Mouse (Mus musculus): Measurements from ENCODE around the gene Ttn. TPM values are rescaled to one million over a fixed set of nuclear protein-coding genes. Genes with fewer than 3 reads are reported as not detected.

Ttn gene
- total and polyA plus RNA-seq, 3 experiments: under 0.01 to 0.03 TPM; not detected in 1

DNA sequence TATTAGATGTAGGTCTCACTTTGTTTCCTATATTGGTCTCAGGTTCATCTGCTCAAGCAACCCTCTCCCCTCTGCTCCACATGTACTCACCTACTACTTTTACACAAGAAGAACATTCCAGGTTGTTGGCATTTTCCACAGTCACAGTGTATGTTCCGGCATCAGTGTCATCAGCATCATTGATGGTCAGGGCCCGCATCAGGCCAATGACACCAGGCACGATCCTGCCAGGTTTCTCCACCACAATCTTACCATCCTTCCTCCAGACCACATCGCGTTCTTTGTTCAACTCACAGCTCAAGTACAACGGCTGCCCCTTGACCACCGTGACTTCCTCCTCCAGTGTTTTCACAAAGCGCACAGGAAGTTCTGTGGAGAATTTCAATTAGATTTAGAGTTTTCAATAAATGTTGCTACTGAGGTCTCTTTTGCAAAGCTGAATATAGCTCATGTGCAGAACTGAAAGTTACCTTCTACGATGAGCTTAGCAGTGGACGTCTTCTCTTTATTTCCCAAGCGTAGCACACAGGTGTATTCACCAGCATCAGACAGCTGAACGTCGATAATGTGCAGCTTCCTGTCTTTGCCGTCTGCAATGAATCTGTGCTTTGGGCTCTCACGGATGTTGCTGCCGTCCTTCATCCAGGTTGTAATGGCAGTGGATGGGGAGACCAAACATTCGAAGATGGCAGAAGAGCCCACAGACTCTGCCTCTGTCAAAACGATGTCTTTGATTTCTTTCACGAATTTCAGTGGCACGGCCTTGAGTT, 168.1 kb downstream of the Ttn start:
- Histone ChIP-seq H3K27ac (ENCODE audit: control insufficient read depth, low read depth, low read length) (no peak overlapping the region), H3K79me2 (ENCODE audit: control insufficient read depth, insufficient read depth, low read length, poor library complexity) (no peaks in the 10 kb centered on the region), H3K9ac (ENCODE audit: control insufficient read depth, low read depth, low read length, poor library complexity, severe bottlenecking) (no peak overlapping the region), H3K27me3 (ENCODE audit: control insufficient read depth in 1 of 2, insufficient read depth in 2 of 2, low read length in 2 of 2) (no peaks in the 10 kb centered on the region), H3K4me1 (ENCODE audit: control insufficient read depth in 1 of 2, insufficient read depth in 2 of 2, low read length in 2 of 2) (no peaks in the 10 kb centered on the region), H3K9me3 (replicated peaks; ENCODE audit: insufficient read depth, low read length) (no peaks in the 10 kb centered on the region), H3K36me3 (ENCODE audit: control insufficient read depth in 1 of 2, insufficient read depth in 2 of 2, low read length in 2 of 2) (no peaks in the 10 kb centered on the region), H3K4me3 (ENCODE audit: control insufficient read depth in 1 of 2, insufficient read depth in 1 of 2, low read depth in 2 of 2, low read length in 2 of 2) (no peak overlapping the region)
- TF ChIP-seq ZNF384 (IDR thresholded peaks at IDR 0.05; ENCODE audit: low read depth, low read length): no peak
- TF ChIP-seq SIN3A (IDR thresholded peaks at IDR 0.05; ENCODE audit: low read length): no peak
- TF ChIP-seq TBP (IDR thresholded peaks at IDR 0.05; ENCODE audit: low read depth, low read length): no peak
- no peak for TF ChIP-seq RAD21 (IDR thresholded peaks at IDR 0.05; ENCODE audit: low read depth, low read length)
- TF ChIP-seq CTCF (IDR thresholded peaks at IDR 0.05 in 2 of 3, conservative IDR thresholded peaks at IDR 0.05 in 1 of 3; ENCODE audit: control insufficient read depth in 1 of 3, insufficient read depth in 1 of 3, low read depth in 2 of 3, low read length in 3 of 3, poor library complexity in 1 of 3, severe bottlenecking in 1 of 3): no peak
- DNase-seq (ENCODE audit: low read depth, low spot score): no peak

DNA sequence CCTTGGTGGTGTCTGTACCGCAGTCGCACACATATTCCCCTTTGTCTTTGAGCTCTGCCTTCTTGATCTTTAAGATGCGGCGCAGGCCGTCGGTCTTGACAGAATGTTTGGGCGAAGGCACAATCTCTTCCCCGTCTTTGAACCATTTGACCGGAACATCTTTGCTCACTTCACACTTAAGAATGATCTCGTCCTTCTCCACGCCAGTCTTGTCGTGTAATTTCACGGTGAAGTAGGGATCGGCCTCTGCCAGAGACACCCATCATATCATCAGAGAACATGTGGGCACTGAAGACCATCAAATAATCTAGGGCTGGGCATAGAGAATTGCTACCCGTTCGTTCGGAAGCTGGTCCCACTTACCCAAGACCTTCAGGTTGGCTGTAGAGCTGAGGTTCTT, 171.2 kb downstream of the Ttn start:
- TF ChIP-seq NRF1 (IDR thresholded peaks at IDR 0.05; ENCODE audit: insufficient read depth, low read depth, low read length, poor library complexity, severe bottlenecking) (no peak), GATA1 (IDR thresholded peaks at IDR 0.05; ENCODE audit: low read depth, low read length) (no peak), USF2 (IDR thresholded peaks at IDR 0.05; ENCODE audit: borderline replicate concordance in 1 of 2, insufficient read depth in 1 of 2, low read depth in 1 of 2, low read length in 2 of 2) (no peak), MAZ (IDR thresholded peaks at IDR 0.05; ENCODE audit: low read depth, low read length) (no peak), POLR2A (IDR thresholded peaks at IDR 0.05; ENCODE audit: control insufficient read depth in 1 of 2, insufficient read depth in 1 of 2, low read depth in 1 of 2, low read length in 2 of 2, poor library complexity in 1 of 2) (no peak), MEF2A (IDR thresholded peaks at IDR 0.05; ENCODE audit: extremely low read depth, insufficient replicate concordance, low read depth, low read length, poor library complexity, severe bottlenecking) (no peak)
- no peaks in the 10 kb centered on the region for H3K36me3 ChIP-seq (ENCODE audit: control insufficient read depth in 1 of 2, insufficient read depth in 2 of 2, low read length in 2 of 2)
- no peaks in the 10 kb centered on the region for H3K27me3 ChIP-seq (ENCODE audit: control insufficient read depth in 1 of 2, insufficient read depth in 2 of 2, low read length in 2 of 2)
- no peak overlapping the region for H3K27ac ChIP-seq (ENCODE audit: control insufficient read depth, low read depth, low read length)
- no peaks in the 10 kb centered on the region for H3K79me2 ChIP-seq (ENCODE audit: control insufficient read depth, insufficient read depth, low read length, poor library complexity)
- DNase-seq (ENCODE audit: low read depth, low spot score): no peak
- H3K4me1 ChIP-seq (ENCODE audit: control insufficient read depth in 1 of 2, insufficient read depth in 2 of 2, low read length in 2 of 2): no peaks in the 10 kb centered on the region
- no peaks in the 10 kb centered on the region for H3K9me3 ChIP-seq (replicated peaks; ENCODE audit: insufficient read depth, low read length)
- H3K4me3 ChIP-seq (ENCODE audit: control insufficient read depth in 1 of 2, insufficient read depth in 1 of 2, low read depth in 2 of 2, low read length in 2 of 2): no peak overlapping the region
- no peak overlapping the region for H3K9ac ChIP-seq (ENCODE audit: control insufficient read depth, low read depth, low read length, poor library complexity, severe bottlenecking)

GRCm38 (mm10) chr2:76808334-76808733, 174.0 kb downstream of the Ttn start:
- Histone ChIP-seq H3K4me1 (ENCODE audit: control insufficient read depth in 1 of 2, insufficient read depth in 2 of 2, low read length in 2 of 2) (no peaks in the 10 kb centered on the region), H3K27ac (ENCODE audit: control insufficient read depth, low read depth, low read length) (no peak overlapping the region)
- no peak for TF ChIP-seq EP300 (IDR thresholded peaks at IDR 0.05; ENCODE audit: low read depth in 1 of 2, low read length in 2 of 2)
- no peak for TF ChIP-seq MEF2A (IDR thresholded peaks at IDR 0.05; ENCODE audit: extremely low read depth, insufficient replicate concordance, low read depth, low read length, poor library complexity, severe bottlenecking)
- TF ChIP-seq TBP (IDR thresholded peaks at IDR 0.05; ENCODE audit: low read depth, low read length): no peak
- TF ChIP-seq TCF12 (IDR thresholded peaks at IDR 0.05; ENCODE audit: low read depth, low read length): no peak
- TF ChIP-seq RCOR1 (IDR thresholded peaks at IDR 0.05; ENCODE audit: low read depth, low read length): no peak
- no peak for TF ChIP-seq ELF1 (IDR thresholded peaks at IDR 0.05; ENCODE audit: low read depth, low read length)
- TF ChIP-seq TAL1 (IDR thresholded peaks at IDR 0.05; ENCODE audit: low read length): no peak
- TF ChIP-seq POLR2A (IDR thresholded peaks at IDR 0.05; ENCODE audit: control insufficient read depth in 1 of 2, insufficient read depth in 1 of 2, low read depth in 1 of 2, low read length in 2 of 2, poor library complexity in 1 of 2): no peak
- no peak for TF ChIP-seq KAT2A (conservative IDR thresholded peaks at IDR 0.05; ENCODE audit: low read depth, low read length)
- no peak for TF ChIP-seq MYC (IDR thresholded peaks at IDR 0.05; ENCODE audit: low read depth, low read length)
- no peak for TF ChIP-seq NELFE (IDR thresholded peaks at IDR 0.05; ENCODE audit: low read depth, low read length)
- TF ChIP-seq BHLHE40 (IDR thresholded peaks at IDR 0.05; ENCODE audit: borderline replicate concordance, low read depth, low read length): no peak

More at GRCm38 (mm10) chr2:76808334-76808733, 174.0 kb downstream of the Ttn start:
- no peaks in the 10 kb centered on the region for H3K9me3 ChIP-seq (replicated peaks; ENCODE audit: insufficient read depth, low read length)
- H3K4me3 ChIP-seq (ENCODE audit: control insufficient read depth in 1 of 2, insufficient read depth in 1 of 2, low read depth in 2 of 2, low read length in 2 of 2): no peak overlapping the region
- H3K79me2 ChIP-seq (ENCODE audit: control insufficient read depth, insufficient read depth, low read length, poor library complexity): no peaks in the 10 kb centered on the region
- DNase-seq (ENCODE audit: low read depth, low spot score): no peak
- no peaks in the 10 kb centered on the region for H3K27me3 ChIP-seq (ENCODE audit: control insufficient read depth in 1 of 2, insufficient read depth in 2 of 2, low read length in 2 of 2)
- H3K36me3 ChIP-seq (ENCODE audit: control insufficient read depth in 1 of 2, insufficient read depth in 2 of 2, low read length in 2 of 2): no peaks in the 10 kb centered on the region
- no peak overlapping the region for H3K9ac ChIP-seq (ENCODE audit: control insufficient read depth, low read depth, low read length, poor library complexity, severe bottlenecking)

Measured in MEL (cell line).